Mouse (Mus musculus) neural tube, embryonic 14.5 days (tissue): ENCODE results near the gene Rbak. TPM values are rescaled to one million over a fixed set of nuclear protein-coding genes. Genes with fewer than 3 reads are reported as not detected.
"Not testable (repeated sequence)": the region's sequence is repeated elsewhere in the genome, so short reads cannot be mapped to it uniquely, and the experiment has no call there.

Experiments
- ATAC-seq: fragments of 200-750 bp; cut with Nextera tagmentation; 2 replicates; pipeline ENCODE4 v1.8.0; 2017; ENCODE audit warnings: low read depth, mild to moderate bottlenecking, moderate TSS enrichment, moderate library complexity
- H3K27ac ChIP-seq: fragments of 300-500 bp; sonication (generic); 2 replicates; pipeline ENCODE4 v1.5.1; 2014; ENCODE audit warnings: low read depth, mild to moderate bottlenecking, control low read depth, low read length, moderate library complexity, mixed read lengths
- H3K27me3 ChIP-seq: fragments of 300-500 bp; sonication (generic); 2 replicates; pipeline ENCODE4 v1.6.1; 2014; ENCODE audit warnings: low read length; ENCODE audit not compliant: control insufficient read depth, insufficient read depth
- H3K36me3 ChIP-seq: fragments of 300-500 bp; sonication (generic); 2 replicates; pipeline ENCODE4 v1.6.1; 2014; ENCODE audit warnings: low read length, mixed read lengths; ENCODE audit not compliant: control insufficient read depth, insufficient read depth
- H3K4me1 ChIP-seq: fragments of 300-500 bp; sonication (generic); 2 replicates; pipeline ENCODE4 v1.6.1; 2014; ENCODE audit warnings: low read length; ENCODE audit not compliant: control insufficient read depth, insufficient read depth
- H3K4me2 ChIP-seq: fragments of 300-500 bp; sonication (generic); 2 replicates; pipeline ENCODE4 v1.6.1; 2014; ENCODE audit warnings: mild to moderate bottlenecking, low read depth, low read length, control low read depth
- H3K4me3 ChIP-seq: fragments of 300-500 bp; sonication (generic); 2 replicates; pipeline ENCODE4 v1.5.1; 2014; ENCODE audit warnings: low read depth, low read length, control low read depth, mixed read lengths
- H3K9ac ChIP-seq: fragments of 300-500 bp; sonication (generic); replicated peaks from 2 replicates; pipeline ENCODE4 v1.6.1; 2014; ENCODE audit warnings: low read depth, mild to moderate bottlenecking, control low read depth, low read length, mixed read lengths
- H3K9me3 ChIP-seq: fragments of 300-500 bp; sonication (generic); 2 replicates; pipeline ENCODE4 v1.6.1; 2016; ENCODE audit warnings: low read length; ENCODE audit not compliant: control insufficient read depth
- WGBS: fragments of 180-500 bp; shearing (Covaris S2); extraction: QIAGEN DNeasy Blood & Tissue Kit; methylation state at CpG from one replicate; pipeline ENCODE4 v1.1.7; 2014; 5-methylcytosine and 5-hydroxymethylcytosine counted together
- polyA plus RNA-seq: library from polyadenylated mRNA; unstranded; fragments of >200 nt; fragmentation: Nextera tagmentation; extraction: Ambion mirVana; gene quantifications from 2 replicates; pipeline ENCODE4 v1.2.1, GENCODE M21; 2014

The Rbak gene
- 16.6 and 20.9 TPM in 2 replicates for polyA plus RNA-seq

DNA sequence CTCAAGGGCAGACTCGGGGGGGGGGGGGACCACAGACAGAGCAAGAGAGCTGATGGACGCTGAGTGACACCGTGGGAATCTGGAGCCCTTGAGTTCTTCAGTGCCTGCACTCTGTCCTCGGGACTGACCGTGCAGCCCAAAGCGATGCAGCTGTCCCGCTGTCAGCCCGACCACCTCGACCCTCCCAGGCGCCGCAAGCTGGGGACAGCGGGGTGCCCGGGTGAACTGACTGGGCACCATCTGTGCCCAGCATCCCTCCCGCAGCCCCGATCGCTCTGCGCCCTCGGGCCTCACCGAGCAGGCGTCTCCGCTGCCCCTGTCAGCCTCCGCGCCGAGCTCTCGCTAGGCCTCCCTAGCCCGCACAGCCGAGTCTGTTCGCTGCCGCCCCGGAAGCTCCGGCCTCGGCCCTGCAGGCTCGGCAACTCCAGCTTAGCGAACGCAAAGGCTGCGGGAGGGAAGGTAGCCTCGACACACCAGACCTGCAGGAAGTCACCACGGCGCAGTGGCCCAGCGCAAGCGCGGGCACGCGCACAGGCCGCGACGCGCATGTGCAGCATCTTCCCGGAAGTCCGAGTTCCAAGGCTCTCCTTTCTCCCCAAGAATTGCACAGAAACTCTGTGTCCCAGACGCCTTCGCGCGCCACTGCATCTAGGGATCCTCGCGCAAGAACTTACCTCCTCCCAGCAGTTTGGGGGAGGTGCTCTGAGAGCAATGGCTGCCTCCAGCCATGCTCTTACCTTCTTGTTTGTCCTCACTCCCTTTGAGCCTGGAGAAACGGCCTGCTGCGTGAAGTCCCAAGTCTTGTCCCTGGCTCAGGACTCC lies at the start of gene Rbak, which contains the start of gene Spdye4b:
Rbak (minus strand) TSS at position 521 of the 822 bp plus-strand sequence.
Spdye4b (plus strand) TSS at position 763 of the 822 bp plus-strand sequence.
- H3K9ac ChIP-seq: peak within 1 kb of the TSS; percentile 95
- WGBS: under 1% methylated on average over 58 of the region's 58 CpGs
- H3K4me3 ChIP-seq: peak within 1 kb of the TSS; percentile 91
- H3K4me2 ChIP-seq: peak within 1 kb of the TSS; percentile 81
- H3K4me1 ChIP-seq: peaks cover 11% of the 10 kb centered on the region; the same call in 1 of the 2 replicates
- peak within 1 kb of the TSS; percentile 88 for H3K27ac ChIP-seq
- H3K27me3 ChIP-seq: no peaks in the 10 kb centered on the region
- ATAC-seq: peak; percentile 97
- H3K9me3 ChIP-seq: no peaks in the 10 kb centered on the region
- H3K36me3 ChIP-seq: peaks cover 24% of the 10 kb centered on the region

DNA sequence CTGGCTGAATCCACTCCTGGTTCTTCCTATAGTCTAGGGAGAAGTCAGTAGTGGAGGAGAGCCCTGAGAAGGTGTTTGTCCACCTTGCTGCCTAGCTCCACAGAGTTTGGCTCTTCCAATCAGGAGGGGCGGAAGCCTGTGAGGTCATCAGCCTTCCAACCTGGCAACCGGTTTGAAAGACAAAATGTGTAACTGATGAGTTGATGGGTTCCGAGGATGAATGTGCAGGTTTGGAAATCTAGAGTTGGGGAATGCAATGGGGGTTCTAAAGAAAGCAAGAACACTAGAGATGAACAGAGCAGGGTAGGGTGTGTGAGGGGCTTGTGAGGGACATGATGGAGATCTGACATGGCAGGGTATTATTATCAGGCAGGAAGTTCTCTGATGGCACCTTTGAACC lies 46.2 kb upstream of the Rbak start, which contains the start of gene Spdye4a:
Spdye4a (minus strand) TSS at position 101 of the 400 bp plus-strand sequence.
- Histone ChIP-seq H3K27ac (no peak within 1 kb of the TSS), H3K4me1 (no peaks in the 10 kb centered on the region), H3K9me3 (peaks cover 4% of the 10 kb centered on the region; the same call in 1 of the 2 replicates), H3K4me3 (no peak within 1 kb of the TSS), H3K36me3 (no peaks in the 10 kb centered on the region), H3K27me3 (no peaks in the 10 kb centered on the region), H3K4me2 (no peak within 1 kb of the TSS), H3K9ac (no peak within 1 kb of the TSS)
- no peak for ATAC-seq
- 90% methylated on average over 3 of the region's 3 CpGs for WGBS

DNA sequence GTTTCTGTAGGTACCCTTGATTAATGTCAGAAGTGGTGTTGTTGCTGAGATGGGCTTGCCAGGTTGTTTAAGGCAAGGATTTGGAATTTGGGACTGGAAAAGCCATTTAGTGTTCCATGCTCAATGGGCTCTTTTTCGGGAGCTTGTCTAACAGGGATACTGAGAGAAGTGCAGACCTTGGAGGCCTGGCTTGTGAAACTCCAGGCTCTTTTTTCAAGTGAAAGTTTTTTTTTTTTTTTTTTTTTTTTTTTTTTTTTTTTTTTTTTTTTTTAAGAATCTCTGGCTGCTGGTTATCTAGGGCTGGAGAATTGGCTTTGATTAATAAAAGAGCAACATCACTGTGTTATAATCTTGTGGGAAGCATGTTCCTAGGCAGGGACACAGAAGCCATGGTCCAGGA lies 41.7 kb upstream of the Rbak start:
- Histone ChIP-seq H3K27ac (no peak overlapping the region), H3K9me3 (no peaks in the 10 kb centered on the region), H3K9ac (no peak overlapping the region), H3K36me3 (no peaks in the 10 kb centered on the region), H3K4me3 (no peak overlapping the region), H3K4me1 (no peaks in the 10 kb centered on the region), H3K27me3 (no peaks in the 10 kb centered on the region), H3K4me2 (no peak overlapping the region)
- WGBS: 90% methylated on average over 1 of the region's 1 CpGs
- no peak for ATAC-seq

DNA sequence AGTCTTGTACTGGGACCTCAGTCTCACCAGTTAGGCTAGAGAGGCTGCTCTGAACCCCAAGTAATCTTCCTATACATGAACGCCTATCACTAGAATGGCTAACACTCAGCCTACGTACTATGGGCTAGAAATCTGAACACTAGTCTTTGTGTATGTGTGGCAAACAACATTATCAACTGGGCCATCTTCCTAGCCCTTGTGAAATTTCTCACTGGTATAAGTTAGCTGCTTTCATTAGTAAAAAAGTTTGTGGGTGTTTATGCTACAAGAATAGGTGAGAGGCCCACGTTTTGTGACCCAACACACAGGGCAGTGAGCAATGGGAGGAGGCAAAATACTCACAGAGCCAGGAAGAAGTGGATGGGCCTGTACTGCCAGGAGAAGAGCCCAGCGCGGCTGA lies 40.4 kb upstream of the Rbak start:
- WGBS: 78% methylated on average over 5 of the region's 5 CpGs
- no peak overlapping the region for H3K4me2 ChIP-seq
- H3K36me3 ChIP-seq: no peaks in the 10 kb centered on the region
- no peak overlapping the region for H3K27ac ChIP-seq
- H3K4me3 ChIP-seq: no peak overlapping the region
- no peaks in the 10 kb centered on the region for H3K4me1 ChIP-seq
- no peaks in the 10 kb centered on the region for H3K27me3 ChIP-seq
- H3K9me3 ChIP-seq: no peaks in the 10 kb centered on the region
- H3K9ac ChIP-seq: no peak overlapping the region
- ATAC-seq: no peak

DNA sequence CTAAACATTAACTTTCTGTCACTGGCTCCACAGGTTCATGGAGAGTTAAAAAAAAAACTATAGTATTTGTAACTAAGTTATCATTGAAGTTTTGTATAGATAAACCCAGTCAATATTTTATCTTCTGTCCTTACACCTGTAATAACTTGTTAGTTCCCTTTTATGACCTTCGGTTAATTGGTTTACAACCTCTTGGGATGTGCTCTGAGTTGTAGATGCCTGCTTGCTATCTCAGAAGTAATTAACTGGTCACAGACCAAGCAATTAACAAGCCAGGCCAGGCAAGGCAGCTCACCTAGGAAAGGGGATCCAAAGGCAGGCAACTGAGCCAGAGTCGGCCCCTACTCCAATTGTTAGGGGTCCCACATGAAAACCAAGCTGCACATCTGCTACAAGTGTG lies 33.3 kb upstream of the Rbak start:
- Histone ChIP-seq H3K4me3 (no peak overlapping the region), H3K4me2 (no peak overlapping the region), H3K27ac (no peak overlapping the region), H3K9ac (no peak overlapping the region), H3K36me3 (no peaks in the 10 kb centered on the region), H3K4me1 (no peaks in the 10 kb centered on the region), H3K27me3 (no peaks in the 10 kb centered on the region), H3K9me3 (no peaks in the 10 kb centered on the region)
- ATAC-seq: no peak
- 63% methylated on average over 2 of the region's 2 CpGs for WGBS

DNA sequence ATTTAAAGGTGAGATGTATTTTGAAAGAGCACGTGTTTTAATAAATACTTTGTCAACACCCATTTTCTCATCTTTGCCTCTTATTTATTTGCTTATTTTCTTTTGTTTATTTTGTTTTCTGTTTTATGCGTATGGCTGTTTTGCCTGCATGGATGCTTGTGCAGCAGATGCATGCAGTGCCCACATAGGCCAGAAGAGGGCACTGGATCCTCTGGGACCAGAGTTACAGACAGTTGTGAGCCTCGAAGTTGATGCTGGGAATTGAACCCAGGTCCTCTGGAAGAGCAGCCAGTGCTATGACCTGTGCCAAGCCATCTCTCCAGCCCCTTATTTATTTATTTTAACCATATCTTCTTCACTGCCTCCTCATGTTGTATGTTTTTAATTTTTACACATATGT lies 24.4 kb upstream of the Rbak start:
- Histone ChIP-seq H3K9ac (no peak overlapping the region), H3K36me3 (no peaks in the 10 kb centered on the region), H3K27me3 (no peaks in the 10 kb centered on the region), H3K4me3 (no peak overlapping the region), H3K4me1 (no peaks in the 10 kb centered on the region), H3K4me2 (no peak overlapping the region), H3K27ac (no peak overlapping the region), H3K9me3 (no peaks in the 10 kb centered on the region)
- 74% methylated on average over 3 of the region's 3 CpGs for WGBS
- ATAC-seq: no peak

DNA sequence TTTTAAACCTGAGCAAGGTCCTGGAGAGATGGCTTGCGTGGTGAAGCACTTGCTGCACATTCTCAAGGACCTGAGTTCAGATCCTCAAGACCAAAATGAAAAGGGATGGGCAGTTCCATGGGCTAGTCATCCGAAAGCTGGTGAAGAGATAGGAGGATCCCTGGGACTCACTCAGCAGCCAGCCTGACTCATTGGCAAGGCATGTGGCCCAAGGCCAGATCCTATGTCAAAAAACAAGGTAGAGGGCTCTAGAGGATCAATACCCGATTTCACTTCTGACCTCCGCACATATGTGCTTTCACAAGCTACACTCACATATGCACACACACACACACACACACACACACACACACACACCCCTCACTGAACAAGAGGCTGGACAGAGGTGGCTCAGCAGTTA lies 15.9 kb upstream of the Rbak start:
- Histone ChIP-seq H3K36me3 (no peaks in the 10 kb centered on the region), H3K9me3 (no peaks in the 10 kb centered on the region), H3K4me2 (no peak overlapping the region), H3K27me3 (no peaks in the 10 kb centered on the region), H3K9ac (no peak overlapping the region), H3K4me1 (no peaks in the 10 kb centered on the region), H3K27ac (no peak overlapping the region), H3K4me3 (no peak overlapping the region)
- 91% methylated on average over 4 of the region's 4 CpGs for WGBS
- no peak for ATAC-seq

DNA sequence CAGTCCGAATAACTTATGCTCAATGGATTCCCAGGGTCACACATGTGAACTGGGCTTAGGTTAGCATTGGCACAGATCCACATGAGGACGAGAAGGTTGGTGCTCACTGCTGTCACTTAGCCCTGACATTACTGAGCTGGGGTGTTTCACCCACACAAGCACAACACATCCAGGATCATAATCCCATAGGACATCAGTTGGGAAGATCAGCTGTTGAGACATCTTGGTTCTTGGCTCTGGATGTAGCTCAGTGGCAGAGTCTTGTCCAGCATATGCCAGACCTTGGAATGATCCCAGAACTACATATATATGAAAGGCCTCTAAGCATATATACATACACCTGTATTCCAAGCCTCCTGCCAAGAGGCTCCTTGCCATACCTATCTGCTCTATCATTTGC lies 14.6 kb upstream of the Rbak start:
- no peak for ATAC-seq
- Histone ChIP-seq H3K4me3 (no peak overlapping the region), H3K9ac (no peak overlapping the region), H3K27me3 (no peaks in the 10 kb centered on the region), H3K4me1 (no peaks in the 10 kb centered on the region), H3K36me3 (no peaks in the 10 kb centered on the region), H3K4me2 (no peak overlapping the region), H3K27ac (no peak overlapping the region), H3K9me3 (no peaks in the 10 kb centered on the region)
- WGBS: 83% methylated on average over 2 of the region's 2 CpGs

DNA sequence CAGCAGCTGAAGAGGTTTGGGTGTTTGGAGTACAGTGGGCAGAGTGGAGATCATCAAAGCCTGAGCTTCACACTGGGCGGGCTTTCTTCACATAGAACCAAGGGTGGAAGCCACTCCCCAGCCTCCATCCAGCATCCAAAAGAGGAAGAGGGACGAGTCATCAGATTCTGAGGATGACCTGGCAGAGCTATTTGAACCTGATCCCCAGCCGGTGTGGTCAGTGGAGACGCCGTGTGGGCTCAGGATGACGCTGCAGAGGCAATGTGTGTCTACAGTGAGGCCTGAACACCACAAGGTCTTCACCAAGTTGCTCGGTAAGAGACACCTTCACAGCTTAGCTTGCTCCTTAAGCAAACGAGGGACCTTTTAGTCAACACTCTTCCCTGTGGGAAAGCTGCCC lies 14.2 kb upstream of the Rbak start:
- H3K4me1 ChIP-seq, H3K36me3 ChIP-seq, H3K9me3 ChIP-seq, H3K9ac ChIP-seq, H3K27ac ChIP-seq, H3K4me3 ChIP-seq, H3K4me2 ChIP-seq, H3K27me3 ChIP-seq, ATAC-seq: not testable (repeated sequence)
- 76% methylated on average over 8 of the region's 8 CpGs for WGBS
